Mouse (Mus musculus): ENCODE measurements around the gene Samd1.
"Not testable (repeated sequence)": the region's sequence is repeated elsewhere in the genome, so short reads cannot be mapped to it uniquely, and the experiment has no call there.

Samd1 gene

GRCm38 (mm10) chr8:83997511-83998141 lies at the start of gene Samd1:
TSS of gene Samd1 (plus strand) at chr8:83997672.
- peak; percentile 96 for DNase-seq

GRCm38 (mm10) chr8:83954749-83955105 lies 42.7 kb upstream of the Samd1 start:
- DNase-seq: no peak

GRCm38 (mm10) chr8:83955106-83955957 lies 42.1 kb upstream of the Samd1 start, which contains the start of the genes Gm10644 and Asf1b:
TSS of gene Gm10644 (minus strand) at chr8:83955205.
TSS of gene Asf1b (plus strand) at chr8:83955507.
- peak; percentile 100 for DNase-seq

GRCm38 (mm10) chr8:83955958-83956218 lies 41.6 kb upstream of the Samd1 start:
- no peak for DNase-seq

- DNase-seq: peak; percentile 85
These were observed 40.7 kb upstream of the Samd1 start for GRCm38 (mm10) chr8:83956789-83957188.

- DNase-seq: peak; percentile 97
These were observed 33.3 kb upstream of the Samd1 start for GRCm38 (mm10) chr8:83964015-83964765.

GRCm38 (mm10) chr8:83967701-83968100 lies 29.8 kb upstream of the Samd1 start:
- peak; percentile 91 for DNase-seq

GRCm38 (mm10) chr8:83971121-83971520 lies 26.4 kb upstream of the Samd1 start:
- no peak for DNase-seq

- peak; percentile 90 for DNase-seq
These were observed 25.8 kb upstream of the Samd1 start for GRCm38 (mm10) chr8:83971661-83972060.

- peak; percentile 100 for DNase-seq
These were observed 25.0 kb upstream of the Samd1 start, which contains the start of gene Prkaca for GRCm38 (mm10) chr8:83972150-83973120. TSS of gene Prkaca (plus strand) at chr8:83972993.

- peak; percentile 96 for DNase-seq
These were observed 24.1 kb upstream of the Samd1 start for GRCm38 (mm10) chr8:83973161-83974031.

GRCm38 (mm10) chr8:83974521-83974920 lies 23.0 kb upstream of the Samd1 start:
- DNase-seq: peak; percentile 93

GRCm38 (mm10) chr8:83976101-83976630 lies 21.3 kb upstream of the Samd1 start:
- peak; percentile 92 for DNase-seq

GRCm38 (mm10) chr8:83976779-83977350 lies 20.6 kb upstream of the Samd1 start:
- DNase-seq: peak; percentile 91

- DNase-seq: peak; percentile 95
These were observed 19.8 kb upstream of the Samd1 start for GRCm38 (mm10) chr8:83977646-83978045.

- peak; percentile 89 for DNase-seq
These were observed 19.3 kb upstream of the Samd1 start for GRCm38 (mm10) chr8:83978200-83978599.

- DNase-seq: peak; percentile 98
These were observed 17.2 kb upstream of the Samd1 start for GRCm38 (mm10) chr8:83980250-83980649.

GRCm38 (mm10) chr8:83980845-83981244 lies 16.6 kb upstream of the Samd1 start:
- peak; percentile 98 for DNase-seq

- peak; percentile 86 for DNase-seq
These were observed 15.9 kb upstream of the Samd1 start for GRCm38 (mm10) chr8:83981533-83981932.

- DNase-seq: peak; percentile 91
These were observed 15.0 kb upstream of the Samd1 start for GRCm38 (mm10) chr8:83982449-83982848.

GRCm38 (mm10) chr8:83983222-83983621 lies 14.2 kb upstream of the Samd1 start:
- not testable (repeated sequence) for DNase-seq
